Mouse (Mus musculus): ENCODE results near the gene Phlda3. TPM values are rescaled to one million over a fixed set of nuclear protein-coding genes. Genes with fewer than 3 reads are reported as not detected.

Gene Phlda3
- polyA plus RNA-seq, 1 experiment: 11.2 TPM

GRCm38 (mm10) chr1:135798492-135798891 is 32.6 kb downstream of the Phlda3 start:
- Histone ChIP-seq H3K9me3 (ENCODE audit: control insufficient read depth, low read length) (no peaks in the 10 kb centered on the region), H3K27me3 (ENCODE audit: control insufficient read depth) (peaks cover 26% of the 10 kb centered on the region), H3K4me3 (replicated peaks) (no peak overlapping the region), H3K36me3 (ENCODE audit: control insufficient read depth) (no peaks in the 10 kb centered on the region), H3K4me1 (ENCODE audit: control insufficient read depth) (peaks cover 10% of the 10 kb centered on the region)
- TF ChIP-seq GATA1 (IDR thresholded peaks at IDR 0.05; ENCODE audit: low read length): no peak
- no peak for TF ChIP-seq TAL1 (IDR thresholded peaks at IDR 0.05; ENCODE audit: low read length)

DNA sequence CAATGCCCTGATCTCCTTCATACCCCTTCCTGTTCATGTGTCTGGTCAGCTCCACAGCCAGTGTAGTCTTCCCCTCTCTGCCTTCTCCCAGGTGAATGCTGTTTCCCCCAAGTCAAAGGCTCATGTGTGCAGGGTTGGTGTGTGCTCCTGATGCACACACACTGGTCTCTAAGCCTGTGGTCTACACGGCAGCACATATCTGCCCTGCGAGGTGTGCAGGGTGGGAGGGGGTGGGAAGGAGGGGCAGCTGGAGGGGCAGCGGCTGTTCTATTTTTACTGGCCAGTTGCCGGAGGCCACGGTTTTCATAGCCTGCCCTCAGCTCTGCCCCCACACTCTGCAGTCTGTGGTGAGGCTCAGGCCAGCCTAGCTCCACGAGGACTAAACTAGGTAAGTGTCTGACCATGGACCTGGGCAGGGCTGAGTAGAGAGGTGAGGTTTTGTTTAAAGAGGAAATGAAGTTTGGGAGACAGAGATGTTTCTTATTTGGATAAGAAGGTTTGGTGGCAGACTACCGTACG is 33.2 kb downstream of the Phlda3 start:
- Histone ChIP-seq H3K36me3 (ENCODE audit: control insufficient read depth) (no peaks in the 10 kb centered on the region), H3K4me1 (ENCODE audit: control insufficient read depth) (peaks cover 10% of the 10 kb centered on the region), H3K9me3 (ENCODE audit: control insufficient read depth, low read length) (no peaks in the 10 kb centered on the region), H3K4me3 (replicated peaks) (no peak overlapping the region), H3K27me3 (ENCODE audit: control insufficient read depth) (peaks cover 19% of the 10 kb centered on the region)
- TF ChIP-seq TAL1 (IDR thresholded peaks at IDR 0.05; ENCODE audit: low read length) (no peak), GATA1 (IDR thresholded peaks at IDR 0.05; ENCODE audit: low read length) (no peak)

DNA sequence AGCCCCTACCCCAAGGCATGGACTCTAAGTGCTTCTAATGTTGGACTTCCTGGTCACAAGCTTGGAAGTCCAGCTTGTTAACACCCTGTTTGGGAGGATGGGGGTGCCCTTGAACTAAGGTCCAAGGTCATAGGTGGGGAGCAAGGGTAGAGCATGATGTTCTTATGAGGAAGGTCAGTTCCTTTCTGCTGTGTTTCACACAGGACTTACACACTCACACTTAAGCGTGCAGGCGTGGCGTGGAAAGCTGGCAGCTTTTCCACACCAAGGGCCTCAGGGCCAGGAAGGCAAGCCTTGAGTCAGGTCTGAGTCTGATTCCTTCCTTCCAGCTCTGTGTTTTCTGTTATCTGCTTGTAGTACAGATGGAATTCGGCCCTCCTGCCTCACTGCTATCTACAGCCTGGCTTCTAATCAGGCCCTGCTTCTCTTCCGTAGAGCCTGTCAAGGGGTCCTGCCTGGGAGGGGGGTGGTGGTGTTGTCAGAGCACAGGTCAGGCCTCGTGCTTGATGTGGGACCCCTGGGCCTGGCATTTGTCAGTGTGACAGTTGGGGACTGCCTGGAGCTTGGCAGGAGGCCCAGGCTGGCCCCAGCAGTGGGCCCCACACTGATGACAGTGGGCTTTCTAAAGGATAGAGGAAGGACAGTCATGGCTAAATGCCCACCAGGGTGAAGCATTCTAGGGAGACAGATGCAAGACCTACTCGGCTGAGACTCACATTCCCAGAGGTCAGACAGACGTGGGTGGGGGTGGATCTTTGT is 34.5 kb downstream of the Phlda3 start:
- Histone ChIP-seq H3K9me3 (ENCODE audit: control insufficient read depth, low read length) (no peaks in the 10 kb centered on the region), H3K4me1 (ENCODE audit: control insufficient read depth) (peaks cover 10% of the 10 kb centered on the region), H3K27me3 (ENCODE audit: control insufficient read depth) (peaks cover 7% of the 10 kb centered on the region), H3K4me3 (replicated peaks) (no peak overlapping the region), H3K36me3 (ENCODE audit: control insufficient read depth) (no peaks in the 10 kb centered on the region)
- TF ChIP-seq TAL1 (IDR thresholded peaks at IDR 0.05; ENCODE audit: low read length) (no peak), GATA1 (IDR thresholded peaks at IDR 0.05; ENCODE audit: low read length) (no peak)

DNA sequence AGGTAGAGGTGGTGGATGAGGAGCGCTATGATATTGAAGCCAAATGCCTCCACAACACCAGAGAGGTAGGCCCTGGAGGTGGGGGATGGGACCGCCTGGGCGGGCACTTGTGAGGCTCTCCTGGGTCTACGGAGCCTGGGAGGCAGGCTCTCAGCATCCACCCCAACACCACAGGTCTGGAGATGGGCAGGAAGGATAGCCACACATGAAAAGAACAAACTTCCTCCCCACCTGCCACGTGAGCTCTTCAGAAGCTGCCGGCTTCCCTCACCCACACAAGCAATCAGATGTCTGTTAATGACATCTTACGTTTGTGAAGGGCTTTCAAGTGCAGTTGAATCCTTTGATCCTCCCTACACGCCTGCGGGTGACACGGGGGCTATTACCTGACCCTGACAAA is 41.6 kb downstream of the Phlda3 start:
- TF ChIP-seq GATA1 (IDR thresholded peaks at IDR 0.05; ENCODE audit: low read length) (no peak), TAL1 (IDR thresholded peaks at IDR 0.05; ENCODE audit: low read length) (no peak)

GRCm38 (mm10) chr1:135810180-135810579 is 44.3 kb downstream of the Phlda3 start:
- H3K9me3 ChIP-seq (ENCODE audit: control insufficient read depth, low read length): no peaks in the 10 kb centered on the region
- peaks cover 12% of the 10 kb centered on the region for H3K27me3 ChIP-seq (ENCODE audit: control insufficient read depth)
- H3K4me3 ChIP-seq (replicated peaks): no peak overlapping the region
- no peaks in the 10 kb centered on the region for H3K4me1 ChIP-seq (ENCODE audit: control insufficient read depth)
- H3K36me3 ChIP-seq (ENCODE audit: control insufficient read depth): no peaks in the 10 kb centered on the region
- TF ChIP-seq GATA1 (IDR thresholded peaks at IDR 0.05; ENCODE audit: low read length) (no peak), TAL1 (IDR thresholded peaks at IDR 0.05; ENCODE audit: low read length) (no peak)

More for the DNA sequence above, 41.6 kb downstream of the Phlda3 start:
- H3K4me1 ChIP-seq (ENCODE audit: control insufficient read depth): no peaks in the 10 kb centered on the region
- no peaks in the 10 kb centered on the region for H3K27me3 ChIP-seq (ENCODE audit: control insufficient read depth)
- H3K9me3 ChIP-seq (ENCODE audit: control insufficient read depth, low read length): no peaks in the 10 kb centered on the region
- H3K4me3 ChIP-seq (replicated peaks): no peak overlapping the region
- no peaks in the 10 kb centered on the region for H3K36me3 ChIP-seq (ENCODE audit: control insufficient read depth)

GRCm38 (mm10) chr1:135811016-135811646 is 45.2 kb downstream of the Phlda3 start:
- TF ChIP-seq TAL1 (IDR thresholded peaks at IDR 0.05; ENCODE audit: low read length) (no peak), GATA1 (IDR thresholded peaks at IDR 0.05; ENCODE audit: low read length) (no peak)
- Histone ChIP-seq H3K36me3 (ENCODE audit: control insufficient read depth) (no peaks in the 10 kb centered on the region), H3K4me3 (replicated peaks) (no peak overlapping the region), H3K4me1 (ENCODE audit: control insufficient read depth) (no peaks in the 10 kb centered on the region), H3K27me3 (ENCODE audit: control insufficient read depth) (peaks cover 20% of the 10 kb centered on the region), H3K9me3 (ENCODE audit: control insufficient read depth, low read length) (no peaks in the 10 kb centered on the region)

GRCm38 (mm10) chr1:135812205-135812604 is 46.3 kb downstream of the Phlda3 start:
- no peaks in the 10 kb centered on the region for H3K36me3 ChIP-seq (ENCODE audit: control insufficient read depth)
- H3K9me3 ChIP-seq (ENCODE audit: control insufficient read depth, low read length): no peaks in the 10 kb centered on the region
- H3K27me3 ChIP-seq (ENCODE audit: control insufficient read depth): peaks cover 31% of the 10 kb centered on the region
- H3K4me1 ChIP-seq (ENCODE audit: control insufficient read depth): no peaks in the 10 kb centered on the region
- H3K4me3 ChIP-seq (replicated peaks): no peak overlapping the region
- TF ChIP-seq TAL1 (IDR thresholded peaks at IDR 0.05; ENCODE audit: low read length): no peak
- TF ChIP-seq GATA1 (IDR thresholded peaks at IDR 0.05; ENCODE audit: low read length): no peak

DNA sequence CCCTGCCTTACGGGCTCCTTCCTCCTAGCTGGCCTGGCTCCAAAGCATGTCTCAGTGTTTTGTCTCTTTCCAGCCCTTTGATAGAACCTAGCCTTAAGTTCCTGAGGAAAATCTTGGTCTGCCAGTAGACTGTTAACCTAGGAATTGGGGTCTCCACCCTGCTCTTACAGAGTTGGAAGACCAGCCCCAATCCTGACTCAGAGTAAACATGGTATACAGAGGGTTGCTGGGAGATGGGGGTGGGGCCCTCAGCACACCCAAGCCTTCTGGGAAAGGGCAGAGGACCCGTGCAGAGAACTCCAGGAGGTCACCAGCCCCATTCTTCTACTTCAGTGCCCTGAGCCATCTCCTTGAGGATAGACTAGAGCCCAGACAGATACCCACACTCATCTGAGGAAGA is 46.7 kb downstream of the Phlda3 start:
- Histone ChIP-seq H3K36me3 (ENCODE audit: control insufficient read depth) (no peaks in the 10 kb centered on the region), H3K4me1 (ENCODE audit: control insufficient read depth) (no peaks in the 10 kb centered on the region), H3K9me3 (ENCODE audit: control insufficient read depth, low read length) (no peaks in the 10 kb centered on the region), H3K4me3 (replicated peaks) (no peak overlapping the region), H3K27me3 (ENCODE audit: control insufficient read depth) (peaks cover 35% of the 10 kb centered on the region)
- TF ChIP-seq GATA1 (IDR thresholded peaks at IDR 0.05; ENCODE audit: low read length) (no peak), TAL1 (IDR thresholded peaks at IDR 0.05; ENCODE audit: low read length) (no peak)

DNA sequence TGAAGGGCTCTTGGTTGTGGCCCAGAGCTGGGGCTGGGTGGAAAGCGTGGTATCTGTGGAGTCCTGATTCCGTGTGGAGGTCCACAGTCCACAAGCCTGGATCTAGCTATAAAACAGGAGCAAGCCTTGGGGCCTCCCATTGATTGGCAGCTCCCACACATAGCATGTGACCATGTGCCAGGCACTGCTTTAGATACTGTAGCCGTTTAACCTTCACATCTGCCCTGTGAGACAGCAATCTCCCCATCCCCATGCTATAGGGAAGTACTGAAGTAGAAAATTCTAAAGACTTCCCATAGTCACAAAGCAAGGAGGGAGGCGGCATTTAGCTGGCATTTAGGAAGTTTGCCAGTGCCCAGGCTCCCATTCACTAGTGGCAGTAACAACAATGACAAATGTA is 47.2 kb downstream of the Phlda3 start:
- no peak overlapping the region for H3K4me3 ChIP-seq (replicated peaks)
- peaks cover 40% of the 10 kb centered on the region for H3K27me3 ChIP-seq (ENCODE audit: control insufficient read depth)
- no peak for TF ChIP-seq TAL1 (IDR thresholded peaks at IDR 0.05; ENCODE audit: low read length)
- no peak for TF ChIP-seq GATA1 (IDR thresholded peaks at IDR 0.05; ENCODE audit: low read length)
- H3K36me3 ChIP-seq (ENCODE audit: control insufficient read depth): no peaks in the 10 kb centered on the region
- no peaks in the 10 kb centered on the region for H3K4me1 ChIP-seq (ENCODE audit: control insufficient read depth)
- H3K9me3 ChIP-seq (ENCODE audit: control insufficient read depth, low read length): no peaks in the 10 kb centered on the region
